Comparison of ENCODE assay signal across 11 mouse cellular contexts in genomic region chr19:53256991-53257594, GRCm38 (mm10). TPM values are rescaled to one million over a fixed set of nuclear protein-coding genes. Genes with fewer than 3 reads are reported as not detected.
DNase-seq lines count a peak whose midpoint lies in the region; ATAC-seq and TF ChIP-seq lines count a peak whose summit lies in the region.
"Had no signal": no experiment of that assay in that cellular context is flagged by ENCODE, and none has a peak within 500 bp of the region (broad histone marks: within the 10 kb centered on the region; RNA-seq: fewer than 3 reads in every experiment).

No protein-coding gene starts in this region.

- intact Hi-C loops in heart, adult 2 months (cut with DNase I): no loop called here
- intact Hi-C loops in left cerebral cortex, adult 2 months (cut with DNase I): no loop called here

- H3K4me3 ChIP-seq in lung, embryonic 15.5 days: no peak overlapping the region
- no peak overlapping the region for H3K4me3 ChIP-seq in heart, adult 2 months
- no peak overlapping the region for H3K4me3 ChIP-seq in liver, embryonic 11.5 days (ENCODE audit: low read depth, low read length)
- no peak overlapping the region for H3K4me3 ChIP-seq in left cerebral cortex, adult 2 months

- no peak overlapping the region for H3K27ac ChIP-seq in lung, embryonic 15.5 days
- H3K27ac ChIP-seq in heart, adult 2 months: peak overlapping the region; percentile 50
- peak overlapping the region; percentile 90 for H3K27ac ChIP-seq in liver, embryonic 11.5 days (ENCODE audit: low read depth, low read length)
- no peak overlapping the region for H3K27ac ChIP-seq in left cerebral cortex, adult 2 months

- no peaks in the 10 kb centered on the region for H3K27me3 ChIP-seq in lung, embryonic 15.5 days
- no peaks in the 10 kb centered on the region for H3K27me3 ChIP-seq in heart, adult 2 months (ENCODE audit: control insufficient read depth, insufficient read depth, low read length)
- H3K27me3 ChIP-seq in liver, embryonic 11.5 days (replicated peaks; ENCODE audit: control insufficient read depth, insufficient read depth, low read length): no peaks in the 10 kb centered on the region

- 70% methylated on average over 7 of the region's 7 CpGs for WGBS in lung, embryonic 15.5 days
- 22% methylated on average over 7 of the region's 7 CpGs for WGBS in heart, adult 2 months
- 49% methylated on average over 7 of the region's 7 CpGs for WGBS in liver, embryonic 11.5 days

- peak; percentile 54; the same call in 1 of the 2 replicates for TF ChIP-seq EP300 in heart, adult 2 months (IDR thresholded peaks at IDR 0.05; ENCODE audit: insufficient read depth, low read depth, low read length)

- no peaks in the 10 kb centered on the region for H3K79me2 ChIP-seq in heart, adult 2 months (replicated peaks; ENCODE audit: control insufficient read depth, insufficient read depth, low read length)

- H3K4me2 ChIP-seq in lung, embryonic 15.5 days: no peak overlapping the region
- peak overlapping the region; percentile 56 for H3K4me2 ChIP-seq in liver, embryonic 11.5 days

- no peak for DNase-seq in lung, postnatal 14 days
- DNase-seq in heart, adult 2 months: peak in 1 of 2 experiments; percentile 61
- DNase-seq in liver, embryonic 11.5 days (ENCODE audit: low spot score): no peak
- DNase-seq in spleen, postnatal 36 days (ENCODE audit: low spot score in 2 of 2): peak; percentile 63 to 80
- no peak for DNase-seq in cerebellum, postnatal 4 days (ENCODE audit: low spot score in 2 of 2)
- DNase-seq in adrenal gland, postnatal 25 days: no peak
- no peak for DNase-seq in left cerebral cortex, adult 2 months (ENCODE audit: extremely low spot score in 1 of 2, low spot score in 2 of 2)
- DNase-seq: layer of hippocampus, postnatal 36 days; midbrain, embryonic 14.5 days had no signal

- no peaks in the 10 kb centered on the region for H3K36me3 ChIP-seq in lung, embryonic 15.5 days
- no peaks in the 10 kb centered on the region for H3K36me3 ChIP-seq in heart, adult 2 months (ENCODE audit: control insufficient read depth, insufficient read depth, low read length)
- H3K36me3 ChIP-seq in liver, embryonic 11.5 days (ENCODE audit: control insufficient read depth, insufficient read depth, low read length): no peaks in the 10 kb centered on the region

- ATAC-seq in lung, embryonic 15.5 days (ENCODE audit: borderline replicate concordance, extremely low read depth, low FRiP score, low TSS enrichment): peak; percentile 63; the same call in 1 of the 2 replicates
- ATAC-seq in liver, embryonic 11.5 days (replicated peaks; ENCODE audit: low FRiP score): peak; percentile 88
- ATAC-seq: activated CD4-positive, CD25-positive, alpha-beta regulatory T cell, adult 4 months had no signal

- H3K9ac ChIP-seq in lung, embryonic 15.5 days: no peak overlapping the region
- H3K9ac ChIP-seq in heart, adult 2 months (ENCODE audit: low read depth, low read length): no peak overlapping the region
- H3K9ac ChIP-seq in liver, embryonic 11.5 days (ENCODE audit: low read depth, low read length): peak overlapping the region; percentile 55

- no peak for TF ChIP-seq POLR2A in heart, adult 2 months (IDR thresholded peaks at IDR 0.05; ENCODE audit: insufficient read depth, low read depth, low read length)

- H3K4me1 ChIP-seq in lung, embryonic 15.5 days: no peaks in the 10 kb centered on the region
- H3K4me1 ChIP-seq in heart, adult 2 months (ENCODE audit: control insufficient read depth, insufficient read depth, low read length): peaks cover 3% of the 10 kb centered on the region
- H3K4me1 ChIP-seq in liver, embryonic 11.5 days (replicated peaks; ENCODE audit: control insufficient read depth, insufficient read depth, low read length): peaks cover 45% of the 10 kb centered on the region

- no peaks in the 10 kb centered on the region for H3K9me3 ChIP-seq in lung, embryonic 15.5 days
- H3K9me3 ChIP-seq in liver, embryonic 11.5 days (ENCODE audit: control insufficient read depth, low read length): no peaks in the 10 kb centered on the region

- TF ChIP-seq CTCF in heart, adult 2 months (IDR thresholded peaks at IDR 0.05): no peak
- no peak for TF ChIP-seq CTCF in left cerebral cortex, adult 2 months (IDR thresholded peaks at IDR 0.05)

RNA-seq across cellular contexts. Expression of gene Mxi1, which starts 53.2 kb away (rescaled TPM):
- polyA plus RNA-seq in lung, embryonic 15.5 days (2015; fragmentation: Nextera tagmentation; extraction: Ambion mirVana): 38.3 and 38.4 TPM in 2 replicates
- 10 to 100 TPM; 38.7 to 49.6 TPM for total RNA-seq in heart, adult 2 months (2021)
- polyA plus RNA-seq in heart, adult 2 months (2012; rRNA removed): 20.9 and 29.7 TPM in 2 replicates
- polyA plus RNA-seq in liver, embryonic 11.5 days (2014; fragmentation: Nextera tagmentation; extraction: Ambion mirVana): 34.3 and 42.6 TPM in 2 replicates
- total RNA-seq in adrenal gland, postnatal 25 days (2021): 33.6 and 40.2 TPM in 2 replicates
- total RNA-seq in left cerebral cortex, adult 2 months (2021): 10 to 100 TPM; 85.3 to 89.6 TPM

Comparison
In these comparisons a context has a peak if more than half of its experiments do, and no peak if none do; other contexts are left out.
1. H3K27ac ChIP-seq: peak in heart, adult 2 months (single experiment) and liver, embryonic 11.5 days (single experiment); none in lung, embryonic 15.5 days (single experiment) and left cerebral cortex, adult 2 months (single experiment).
2. DNase-seq: peak in spleen, postnatal 36 days (2 of 2); none in lung, postnatal 14 days (single experiment), liver, embryonic 11.5 days (single experiment), cerebellum, postnatal 4 days (0 of 2), adrenal gland, postnatal 25 days (single experiment) and left cerebral cortex, adult 2 months (0 of 2).